ENCODE assay signal across 29 mouse cellular contexts in genomic region chr3:75682881-75683280, GRCm38 (mm10).
DNase-seq lines count a peak whose midpoint lies in the region; ATAC-seq and TF ChIP-seq lines count a peak whose summit lies in the region.
"Had no signal": no experiment of that assay in that cellular context is flagged by ENCODE, and none has a peak within 500 bp of the region (broad histone marks: within the 10 kb centered on the region; RNA-seq: fewer than 3 reads in every experiment).

No protein-coding gene starts in this region.

- no peaks in the 10 kb centered on the region for H3K4me1 ChIP-seq in lung, adult 2 months (ENCODE audit: control insufficient read depth, insufficient read depth, low read length)
- H3K4me1 ChIP-seq: embryonic facial prominence, embryonic 12.5 days; embryonic facial prominence, embryonic 15.5 days; heart, embryonic 10.5 days; heart, embryonic 13.5 days; hindbrain, embryonic 12.5 days had no signal

- H3K4me3 ChIP-seq in lung, adult 2 months (replicated peaks; ENCODE audit: extremely low read depth, low read depth, low read length) = no peak overlapping the region
- H3K4me3 ChIP-seq: embryonic facial prominence, embryonic 12.5 days; embryonic facial prominence, embryonic 15.5 days; heart, adult 2 months; heart, embryonic 10.5 days; heart, embryonic 13.5 days; hindbrain, embryonic 12.5 days had no signal

- intact Hi-C loops in gastrocnemius, postnatal 36 days (cut with DNase I) = no loop called here

- TF ChIP-seq POLR2A in lung, adult 2 months (IDR thresholded peaks at IDR 0.05; ENCODE audit: borderline replicate concordance, extremely low read depth, low read depth, low read length) = no peak

- peak; percentile 48 for DNase-seq in thymus, postnatal 0 days (ENCODE audit: low spot score)
- DNase-seq in thymus, adult 18-20 months = no peak
- DNase-seq in CD4-positive, CD25-positive, alpha-beta regulatory T cell, adult 2 months (ENCODE audit: low read depth, low spot score) = peak; percentile 35
- DNase-seq in naive thymus-derived CD4-positive, alpha-beta T cell, adult 2 months (ENCODE audit: low read depth) = peak; percentile 66
- DNase-seq in lung, adult 2 months = no peak
- no peak for DNase-seq in ovary, postnatal 36 days (ENCODE audit: low spot score)
- no peak for DNase-seq in gastrocnemius, postnatal 36 days
- DNase-seq: adrenal gland, adult 8-10 months; adrenal gland, postnatal 25 days; B cell, adult 2 months; cerebellum, adult 11-12 months; cerebellum, adult 8-10 months; cerebellum, postnatal 10 days; cerebellum, postnatal 36 days; forebrain, postnatal 0 days; gastrocnemius, postnatal 25 days; heart, adult 2 months; heart, postnatal 14 days; heart, postnatal 4 days had no signal

- ATAC-seq in common myeloid progenitor, adult 5-6 weeks (replicated peaks; ENCODE audit: low read depth, poor library complexity, severe bottlenecking) = peak; percentile 66; the same call in 1 of the 2 replicates
- ATAC-seq: activated CD4-positive, CD25-positive, alpha-beta regulatory T cell, adult 4 months; forebrain, embryonic 14.5 days; forebrain, postnatal 0 days; hindbrain, embryonic 16.5 days; intestine, embryonic 16.5 days had no signal

- TF ChIP-seq CTCF in lung, adult 2 months (IDR thresholded peaks at IDR 0.05; ENCODE audit: insufficient read depth, low read length) = no peak

Comparison
In these comparisons a context has a peak if more than half of its experiments do, and no peak if none do; other contexts are left out.
1. DNase-seq: peak in thymus, postnatal 0 days (single experiment), CD4-positive, CD25-positive, alpha-beta regulatory T cell, adult 2 months (single experiment) and naive thymus-derived CD4-positive, alpha-beta T cell, adult 2 months (single experiment); none in thymus, adult 18-20 months (0 of 2), lung, adult 2 months (single experiment), ovary, postnatal 36 days (single experiment) and gastrocnemius, postnatal 36 days (0 of 2).